Mouse (Mus musculus) erythroblast, embryonic 14.5 days (primary cell): ENCODE measurements around the gene Birc2.

Source experiments
- GATA1 ChIP-seq: IDR thresholded peaks from 2 replicates; pipeline ENCODE4 v1.6.1; 2012; ENCODE audit warnings: low read length, inconsistent platforms, mixed read lengths
- TAL1 ChIP-seq: IDR thresholded peaks from 3 replicates; pipeline ENCODE4 v1.6.1; 2012; ENCODE audit warnings: low read length, inconsistent platforms, mixed read lengths

GRCm38 (mm10) chr9:7777652-7778051, 59.2 kb downstream of the Birc2 start:
- no peak for TF ChIP-seq TAL1
- TF ChIP-seq GATA1 = no peak
